Mouse (Mus musculus): ENCODE measurements around the gene Bag5.
"Not testable (repeated sequence)": the region's sequence is repeated elsewhere in the genome, so short reads cannot be mapped to it uniquely, and the experiment has no call there.

Bag5 gene

GRCm38 (mm10) chr12:111675797-111676580, 37.1 kb downstream of the Bag5 start:
- no peak for DNase-seq (ENCODE audit: inconsistent ontology term)

- no peak for DNase-seq (ENCODE audit: inconsistent ontology term)
Measured at GRCm38 (mm10) chr12:111674850-111675486, 38.1 kb downstream of the Bag5 start.

- no peak for DNase-seq (ENCODE audit: inconsistent ontology term)
Measured at GRCm38 (mm10) chr12:111672581-111672980, 40.5 kb downstream of the Bag5 start.

GRCm38 (mm10) chr12:111672176-111672575, 40.9 kb downstream of the Bag5 start, which contains the start of gene Ckb:
TSS of gene Ckb (minus strand) at chr12:111672338.
- DNase-seq (ENCODE audit: inconsistent ontology term): peak; percentile 94

GRCm38 (mm10) chr12:111671431-111671902, 41.6 kb downstream of the Bag5 start:
- DNase-seq (ENCODE audit: inconsistent ontology term): peak; percentile 78

- DNase-seq (ENCODE audit: inconsistent ontology term): no peak
Measured at GRCm38 (mm10) chr12:111670976-111671375, 42.1 kb downstream of the Bag5 start.

GRCm38 (mm10) chr12:111670371-111670971, 42.6 kb downstream of the Bag5 start:
- DNase-seq (ENCODE audit: inconsistent ontology term): peak; percentile 75

- DNase-seq (ENCODE audit: inconsistent ontology term): no peak
Measured at GRCm38 (mm10) chr12:111669961-111670360, 43.1 kb downstream of the Bag5 start.

GRCm38 (mm10) chr12:111669000-111669788, 43.9 kb downstream of the Bag5 start:
- peak; percentile 66 for DNase-seq (ENCODE audit: inconsistent ontology term)

- DNase-seq (ENCODE audit: inconsistent ontology term): peak; percentile 92
Measured at GRCm38 (mm10) chr12:111668457-111668912, 44.6 kb downstream of the Bag5 start.

- DNase-seq (ENCODE audit: inconsistent ontology term): no peak
Measured at GRCm38 (mm10) chr12:111667421-111667820, 45.6 kb downstream of the Bag5 start.

GRCm38 (mm10) chr12:111666380-111666779, 46.7 kb downstream of the Bag5 start:
- no peak for DNase-seq (ENCODE audit: inconsistent ontology term)

- DNase-seq (ENCODE audit: inconsistent ontology term): peak; percentile 79
Measured at GRCm38 (mm10) chr12:111665041-111665880, 47.8 kb downstream of the Bag5 start.

- no peak for DNase-seq (ENCODE audit: inconsistent ontology term)
Measured at GRCm38 (mm10) chr12:111664144-111664634, 48.9 kb downstream of the Bag5 start.

GRCm38 (mm10) chr12:111663228-111664143, 49.6 kb downstream of the Bag5 start:
- no peak for DNase-seq (ENCODE audit: inconsistent ontology term)

- not testable (repeated sequence) for DNase-seq (ENCODE audit: inconsistent ontology term)
Measured at GRCm38 (mm10) chr12:111661554-111661953, 51.5 kb downstream of the Bag5 start.

- no peak for DNase-seq (ENCODE audit: inconsistent ontology term)
Measured at GRCm38 (mm10) chr12:111660628-111661027, 52.4 kb downstream of the Bag5 start.

Data from Muller cell, postnatal 12 days (primary cell).